Mouse (Mus musculus) left cerebral cortex, adult 6 months (tissue): Measurements from ENCODE around the gene Fam204a. TPM values are rescaled to one million over a fixed set of nuclear protein-coding genes. Genes with fewer than 3 reads are reported as not detected.

Experiments used
- long read RNA-seq, 2 experiments: library from polyadenylated mRNA; unstranded; transcript quantifications; one replicate each; pipeline ENCODE4 v2.0.0; 2019 to 2020
- polyA plus RNA-seq: library from polyadenylated mRNA; unstranded; fragments of <200 nt; fragmentation: Nextera tagmentation; gene quantifications from 2 replicates; pipeline ENCODE4 v1.2.3, GENCODE M21; 2021

The Fam204a gene
- 27.5 and 38.3 TPM in 2 replicates for polyA plus RNA-seq
- long read RNA-seq, experiment 1, transcript Fam204a-201 (8 exons, 2,035 nt) = major isoform, 29 of 92 reads
- long read RNA-seq, experiment 1, transcript Fam204a-202 (7 exons, 1,598 nt) = minor isoform, 5 of 92 reads
- long read RNA-seq, experiment 1, transcript Fam204a-206 (8 exons, 951 nt) = minor isoform, 20 of 92 reads
- long read RNA-seq, experiment 1, partial matches to known transcripts = 3 of 92 reads
- long read RNA-seq, experiment 1, other reads (novel, unspliced or antisense) = 34 of 92 reads
- long read RNA-seq, experiment 2, full-length matches to known transcripts = 18 of 59 reads
- long read RNA-seq, experiment 2, partial matches to known transcripts = 31 of 59 reads
- long read RNA-seq, experiment 2, other reads (novel, unspliced or antisense) = 10 of 59 reads

GRCm38 (mm10) chr19:60225899-60226844 lies at the start of gene Fam204a:
Gene Fam204a, minus strand, starts transcription at chr19:60226701.

Other genes starting within 250 kb of the Fam204a start
- gene Prlhr, start 241.6 kb upstream of the Fam204a start, polyA plus RNA-seq = not detected in 2 replicates